Mouse (Mus musculus): ENCODE measurements around the gene Wdr31.

DNA sequence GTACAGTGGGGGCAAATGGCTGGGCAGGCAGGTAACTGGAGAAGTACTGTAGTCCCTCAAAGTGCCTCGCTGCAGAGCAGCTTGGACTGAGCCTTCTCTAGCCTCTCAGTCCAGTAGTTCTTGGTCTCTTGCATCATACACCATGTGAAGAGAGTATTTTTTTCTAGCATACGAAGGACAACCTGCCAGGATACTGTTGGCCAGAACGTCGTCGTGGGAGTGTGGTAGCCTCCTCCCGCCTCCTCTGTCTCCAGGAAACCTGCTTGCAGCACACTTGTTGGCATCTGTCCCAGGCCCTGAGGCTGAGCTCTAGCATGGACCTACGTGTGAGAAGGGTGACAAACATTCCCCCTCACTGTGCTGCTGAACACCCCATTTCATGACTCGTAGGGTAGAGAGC is 26.1 kb upstream of the Wdr31 start:
- TF ChIP-seq CTCF (conservative IDR thresholded peaks at IDR 0.05; ENCODE audit: low read length) (no peak), POU5F1 (IDR thresholded peaks at IDR 0.05; ENCODE audit: borderline replicate concordance, low read length) (no peak), NANOG (IDR thresholded peaks at IDR 0.05; ENCODE audit: borderline replicate concordance, low read length) (no peak)
